Mouse (Mus musculus): ENCODE results near the gene Cops7a.

The Cops7a gene

GRCm38 (mm10) chr6:124965088-124965719, at the start of gene Cops7a:
Gene Cops7a, minus strand, starts transcription at chr6:124965538.
- peak; percentile 95 for DNase-seq

- peak; percentile 83 for DNase-seq
Observed at GRCm38 (mm10) chr6:125009181-125010073, 44.1 kb upstream of the Cops7a start.

GRCm38 (mm10) chr6:125009129-125009180, 43.6 kb upstream of the Cops7a start, which contains the start of gene Zfp384:
Gene Zfp384, plus strand, starts transcription at chr6:125009145.
- DNase-seq, result no peak

GRCm38 (mm10) chr6:125008586-125009128, 43.3 kb upstream of the Cops7a start:
- DNase-seq, result peak; percentile 96

- DNase-seq, result no peak
Observed at GRCm38 (mm10) chr6:125008060-125008459, 42.7 kb upstream of the Cops7a start.

- no peak for DNase-seq
Observed at GRCm38 (mm10) chr6:125005086-125005485, 39.7 kb upstream of the Cops7a start.

- no peak for DNase-seq
Observed at GRCm38 (mm10) chr6:125003706-125004105, 38.4 kb upstream of the Cops7a start.

GRCm38 (mm10) chr6:124999546-124999945, 34.2 kb upstream of the Cops7a start:
- DNase-seq, result no peak

- DNase-seq, result no peak
Observed at GRCm38 (mm10) chr6:124999091-124999490, 33.8 kb upstream of the Cops7a start.

DNA sequence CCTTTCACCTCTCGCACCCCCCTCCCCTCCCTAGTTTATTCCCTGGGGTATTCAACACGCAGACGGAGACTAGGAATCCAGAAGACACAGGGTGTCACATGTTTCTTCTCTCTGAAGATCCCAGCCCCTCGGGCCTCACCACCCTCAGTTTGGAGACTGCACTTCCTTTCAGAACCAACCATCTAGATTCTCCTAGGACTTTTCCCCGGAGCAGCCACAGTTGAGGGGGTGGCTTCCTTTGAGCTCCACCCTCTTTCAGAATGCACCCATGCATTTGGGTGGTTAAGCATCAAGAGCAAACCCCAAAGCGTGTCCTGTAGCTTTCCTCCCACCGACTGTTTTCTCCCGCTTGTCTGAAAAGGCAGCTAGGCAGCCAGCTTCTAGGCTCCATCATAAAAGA, 32.7 kb upstream of the Cops7a start:
- DNase-seq, result no peak

DNA sequence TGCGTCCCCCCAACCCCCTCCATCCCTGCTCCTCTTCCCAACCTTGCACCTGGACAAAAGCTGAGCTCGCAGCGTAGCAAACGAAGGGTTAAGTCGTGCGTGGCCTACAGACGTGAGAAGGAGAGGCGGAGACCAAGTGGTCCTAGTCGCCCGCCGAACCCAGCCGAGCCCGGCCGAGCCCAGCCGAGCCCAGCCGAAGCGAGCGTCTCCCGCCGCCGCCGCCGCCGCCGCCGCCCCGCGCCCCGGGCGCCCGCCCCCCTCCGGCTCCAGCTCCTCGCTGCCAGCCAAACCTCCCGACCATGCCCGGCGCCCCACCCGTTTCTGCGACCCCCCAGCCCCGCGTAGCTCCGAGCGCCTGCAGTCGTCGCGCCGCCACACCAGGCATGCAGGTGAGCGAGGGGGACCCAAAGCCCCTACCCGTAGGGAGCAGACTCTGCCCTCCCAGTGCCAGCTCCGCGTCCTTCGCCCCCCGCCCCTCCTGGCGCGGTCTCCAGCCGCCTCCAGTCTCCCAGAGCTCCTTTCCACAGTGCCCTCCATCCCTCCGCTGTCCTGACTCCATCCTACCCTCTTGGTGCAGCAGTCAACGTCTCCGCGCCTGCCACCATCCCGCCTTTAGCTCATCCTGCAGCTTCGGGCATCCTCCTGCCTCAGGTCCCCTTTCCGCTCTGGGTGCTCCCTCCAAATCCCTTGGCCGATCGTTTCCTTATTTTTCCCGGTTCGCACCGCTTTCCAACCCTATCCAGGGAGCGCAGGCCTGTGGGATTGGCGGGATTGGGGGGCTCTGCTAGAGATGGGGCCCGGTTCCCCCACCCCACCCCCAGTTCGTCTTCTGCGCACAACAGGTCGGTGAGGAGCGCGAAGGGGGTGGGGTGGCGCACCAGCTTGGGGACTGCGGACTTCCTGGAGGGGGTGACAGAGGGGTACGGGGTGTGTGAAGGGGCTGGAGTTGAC, 31.5 kb upstream of the Cops7a start, which contains the start of gene Pianp:
Gene Pianp (plus strand): TSS at position 144 of the 951 bp plus-strand sequence.
- DNase-seq, result peak; percentile 73

DNA sequence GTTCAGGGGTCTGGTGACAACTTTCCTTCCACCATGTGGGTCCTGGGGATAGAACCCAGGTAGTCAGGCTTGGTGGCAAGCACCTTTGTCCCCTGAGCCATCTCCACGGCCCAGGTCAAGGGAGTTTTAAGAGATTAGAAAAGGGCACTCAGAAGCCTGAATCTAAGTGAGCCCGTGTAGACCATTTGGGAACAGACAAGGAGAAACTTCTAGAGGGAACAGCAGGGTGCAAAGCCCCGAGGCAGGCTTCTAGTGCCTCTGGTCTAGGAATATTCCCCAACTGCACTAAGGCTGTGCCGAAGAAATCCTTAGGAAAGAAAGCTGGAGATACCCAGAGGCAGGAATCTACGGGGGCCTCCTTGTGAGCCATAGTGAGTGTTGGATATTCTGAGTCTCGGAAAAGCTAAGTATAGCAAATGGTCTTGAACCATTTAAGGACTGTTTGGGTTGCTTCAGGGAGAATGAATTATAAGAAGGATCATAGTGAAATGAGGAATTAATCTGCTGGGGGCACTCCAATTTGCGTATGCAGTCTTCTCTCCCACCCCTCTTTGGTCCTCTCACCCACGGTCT, 30.6 kb upstream of the Cops7a start:
- no peak for DNase-seq

DNA sequence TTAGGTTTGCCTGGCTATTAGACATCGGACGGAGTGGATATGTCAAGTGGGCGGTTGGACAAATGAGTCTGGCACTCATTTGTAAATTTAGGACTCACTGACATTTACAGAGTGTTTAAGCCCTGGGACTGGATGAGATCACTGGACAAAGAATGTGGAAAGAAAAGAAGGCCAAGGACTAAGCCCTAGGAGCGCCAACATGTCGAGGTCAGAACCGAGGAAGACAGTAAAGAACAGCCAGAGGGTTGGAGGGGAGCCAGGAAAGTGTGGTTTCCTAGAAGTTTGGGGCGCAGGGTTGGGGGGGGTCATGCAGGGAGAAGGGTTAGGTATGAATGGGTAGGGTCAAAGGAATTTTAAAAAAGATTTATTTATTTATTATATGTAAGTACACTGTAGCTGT, 29.9 kb upstream of the Cops7a start:
- no peak for DNase-seq

- no peak for DNase-seq
Observed at GRCm38 (mm10) chr6:124993876-124994275, 28.5 kb upstream of the Cops7a start.

GRCm38 (mm10) chr6:124993365-124993764, 28.0 kb upstream of the Cops7a start:
- no peak for DNase-seq

GRCm38 (mm10) chr6:124992241-124992640, 26.9 kb upstream of the Cops7a start:
- DNase-seq, result no peak

DNA sequence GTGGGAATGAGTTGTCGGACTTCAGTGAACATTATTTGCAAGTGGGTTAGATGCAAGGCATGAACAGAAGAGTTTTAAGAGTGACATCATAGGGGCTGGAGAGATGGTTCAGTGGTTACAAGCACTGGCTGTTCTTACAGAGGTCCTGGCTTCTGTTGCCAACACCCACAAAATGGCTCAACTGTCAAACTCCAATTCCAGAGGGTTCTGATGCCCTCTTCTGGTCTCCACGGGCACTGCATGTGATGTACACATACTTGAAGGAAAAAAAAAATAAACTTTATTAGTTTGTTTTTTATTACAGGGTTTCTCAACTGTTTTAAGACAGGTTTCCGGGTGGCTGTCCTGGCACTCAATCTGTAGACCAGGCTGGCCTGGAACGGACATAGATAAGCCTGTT, 2.4 kb upstream of the Cops7a start:
- DNase-seq, result peak; percentile 64

DNA sequence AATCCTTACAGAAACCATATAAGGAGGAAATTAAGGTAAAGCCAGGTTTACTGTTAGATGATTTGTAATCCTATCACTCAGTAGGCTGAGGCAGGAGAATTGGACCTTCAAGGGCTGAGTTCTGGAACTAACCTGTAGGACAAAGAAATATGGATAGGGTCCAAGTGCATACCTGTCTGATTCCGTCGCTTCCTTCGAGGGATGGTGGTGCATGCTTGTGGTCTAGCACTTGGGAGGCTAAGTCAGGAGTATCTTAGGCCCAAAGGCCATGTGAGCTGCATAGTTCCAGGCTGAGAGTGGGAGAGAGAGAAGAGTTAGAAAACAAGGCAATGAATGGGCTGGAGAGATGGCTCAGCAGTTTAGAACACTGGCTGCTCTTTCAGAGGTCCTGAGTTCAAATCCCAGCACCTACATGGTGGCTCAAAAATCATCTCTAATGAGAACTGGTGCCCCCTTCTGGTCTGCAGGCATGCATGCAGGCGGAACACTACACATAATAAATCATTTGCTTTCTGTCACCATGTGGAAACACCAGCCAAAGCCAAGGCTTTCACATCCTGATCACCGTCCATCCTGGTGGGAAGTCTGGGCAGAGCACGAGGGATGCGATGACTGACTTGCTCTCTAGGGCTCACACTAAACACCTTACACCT, 1.3 kb upstream of the Cops7a start:
- no peak for DNase-seq

- DNase-seq, result no peak
Observed at GRCm38 (mm10) chr6:124965747-124966146, 409 bp upstream of the Cops7a start.

- no peak for DNase-seq
Observed at GRCm38 (mm10) chr6:124964638-124965037, 700 bp downstream of the Cops7a start.

GRCm38 (mm10) chr6:124961021-124961420, 4.3 kb downstream of the Cops7a start:
- DNase-seq, result no peak

DNA sequence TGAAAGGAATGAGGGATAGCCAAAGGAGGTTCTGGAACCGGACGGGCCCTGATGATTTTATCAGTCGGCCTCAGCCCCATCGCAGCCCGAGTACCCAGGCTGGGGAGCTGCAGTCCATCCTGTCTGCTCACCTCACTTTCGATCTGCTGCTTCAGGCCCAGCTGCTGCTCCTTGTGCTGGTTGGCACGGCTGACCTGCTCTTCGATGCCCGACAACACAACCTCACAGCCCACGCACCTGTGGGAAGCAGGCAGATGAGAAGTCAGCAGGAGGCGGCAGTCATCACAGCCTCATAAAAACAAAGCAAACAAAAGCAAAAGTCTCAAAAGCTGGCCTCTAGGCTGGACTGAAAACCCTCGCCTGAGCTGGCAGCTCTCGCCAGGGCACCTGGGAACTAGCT, 5.4 kb downstream of the Cops7a start:
- no peak for DNase-seq

All from kidney, adult 18-20 months (tissue).